Mouse (Mus musculus) myocyte (in vitro differentiated cells): ENCODE data around the gene Lrrc61. TPM values are rescaled to one million over a fixed set of nuclear protein-coding genes. Genes with fewer than 3 reads are reported as not detected.

Source experiments
- H3K27me3 ChIP-seq: one replicate; pipeline ENCODE4 v1.6.1; 2011; ENCODE audit not compliant: control insufficient read depth, insufficient read depth, insufficient read length
- H3K36me3 ChIP-seq: one replicate; pipeline ENCODE4 v1.6.1; 2011; ENCODE audit not compliant: control insufficient read depth, insufficient read depth
- H3K4me2 ChIP-seq: one replicate; pipeline ENCODE4 v1.6.1; 2011; ENCODE audit warnings: low read depth, control low read depth
- H3K4me3 ChIP-seq: one replicate; pipeline ENCODE4 v1.5.1; 2011; ENCODE audit warnings: mild to moderate bottlenecking, control low read depth, moderate library complexity
- H3K79me2 ChIP-seq: one replicate; pipeline ENCODE4 v1.6.1; 2011; ENCODE audit not compliant: control insufficient read depth, insufficient read depth
- H3ac ChIP-seq: one replicate; pipeline ENCODE4 v1.6.1; 2011; ENCODE audit not compliant: control insufficient read depth, insufficient read length
- CEBPB ChIP-seq: IDR thresholded peaks from 2 replicates; pipeline ENCODE4 v1.6.1; 2011; ENCODE audit warnings: mild to moderate bottlenecking, moderate library complexity; ENCODE audit not compliant: poor library complexity, insufficient read depth, severe bottlenecking
- E2F4 ChIP-seq: IDR thresholded peaks from one replicate; pipeline ENCODE4 v1.6.1; 2011; ENCODE audit warnings: mild to moderate bottlenecking, control low read depth, moderate library complexity; ENCODE audit not compliant: insufficient read depth
- MAX ChIP-seq: IDR thresholded peaks from one replicate; pipeline ENCODE4 v1.6.1; 2011; ENCODE audit warnings: low read depth, mild to moderate bottlenecking, control low read depth
- MYOD1 ChIP-seq, 3 experiments: IDR thresholded peaks; one replicate each; pipeline ENCODE4 v1.6.1; 2011; ENCODE audit warnings: control low read depth in 2 of 3, low read depth in 2 of 3, mild to moderate bottlenecking in 2 of 3, moderate library complexity in 1 of 3; ENCODE audit not compliant: insufficient read length in 2 of 3, control insufficient read depth in 1 of 3
- MYOG ChIP-seq, 3 experiments: IDR thresholded peaks; one replicate each; pipeline ENCODE4 v1.6.1; 2011; ENCODE audit warnings: control low read depth in 2 of 3, low read depth in 2 of 3, mild to moderate bottlenecking in 2 of 3; ENCODE audit not compliant: insufficient read length in 2 of 3, control insufficient read depth in 1 of 3, insufficient read depth in 1 of 3
- POLR2A ChIP-seq: IDR thresholded peaks from one replicate; pipeline ENCODE4 v1.6.1; 2011; ENCODE audit warnings: low read depth, mild to moderate bottlenecking, control low read depth, moderate library complexity; ENCODE audit not compliant: insufficient read length
- POLR2AphosphoS2 ChIP-seq: IDR thresholded peaks from one replicate; pipeline ENCODE4 v1.6.1; 2011; ENCODE audit warnings: low read depth, control low read depth; ENCODE audit not compliant: insufficient read length
- REST ChIP-seq: IDR thresholded peaks from one replicate; pipeline ENCODE4 v1.6.1; 2011; ENCODE audit warnings: mild to moderate bottlenecking, control low read depth, moderate library complexity; ENCODE audit not compliant: insufficient read depth, insufficient read length
- SRF ChIP-seq: IDR thresholded peaks from one replicate; pipeline ENCODE4 v1.6.1; 2011; ENCODE audit warnings: low read depth; ENCODE audit not compliant: control insufficient read depth, insufficient read length
- TCF12 ChIP-seq: IDR thresholded peaks from one replicate; pipeline ENCODE4 v1.6.1; 2011; ENCODE audit warnings: mild to moderate bottlenecking, control low read depth; ENCODE audit not compliant: poor library complexity, insufficient read depth, severe bottlenecking
- TCF3 ChIP-seq: IDR thresholded peaks from one replicate; pipeline ENCODE4 v1.6.1; 2011; ENCODE audit warnings: low read depth, control low read depth; ENCODE audit not compliant: insufficient read length
- USF1 ChIP-seq: IDR thresholded peaks from one replicate; pipeline ENCODE4 v1.6.1; 2011; ENCODE audit warnings: low read depth, mild to moderate bottlenecking, control low read depth, moderate library complexity
- polyA plus RNA-seq: library from polyadenylated mRNA; unstranded; fragments of >200 nt; fragmentation: generic; extraction: Trizol; gene quantifications from one replicate; pipeline ENCODE4 v1.2.1, GENCODE M21; 2012; ENCODE audit warnings: missing spikeins

The Lrrc61 gene
- polyA plus RNA-seq, 1 experiment = 10.0 TPM

GRCm38 (mm10) chr6:48539860-48540259, 14.7 kb upstream of the Lrrc61 start:
- Histone ChIP-seq H3K27me3 (no peaks in the 10 kb centered on the region), H3K79me2 (no peaks in the 10 kb centered on the region), H3ac (no peak overlapping the region), H3K4me2 (no peak overlapping the region), H3K36me3 (no peaks in the 10 kb centered on the region), H3K4me3 (no peak overlapping the region)
- TF ChIP-seq E2F4 = no peak
- TF ChIP-seq POLR2A = no peak
- no peak for TF ChIP-seq TCF12
- no peak for TF ChIP-seq SRF
- no peak for TF ChIP-seq REST
- TF ChIP-seq TCF3 = no peak
- TF ChIP-seq MAX = no peak
- no peak for TF ChIP-seq CEBPB
- no peak for TF ChIP-seq USF1
- no peak for TF ChIP-seq MYOG (IDR thresholded peaks at IDR 0.05; ENCODE audit: control insufficient read depth in 1 of 3, insufficient read depth in 1 of 3, insufficient read length in 2 of 3, low read depth in 2 of 3)
- no peak for TF ChIP-seq POLR2AphosphoS2
- no peak for TF ChIP-seq MYOD1 (IDR thresholded peaks at IDR 0.05; ENCODE audit: control insufficient read depth in 1 of 3, insufficient read length in 2 of 3, low read depth in 2 of 3)

GRCm38 (mm10) chr6:48540721-48541120, 13.9 kb upstream of the Lrrc61 start:
- no peaks in the 10 kb centered on the region for H3K36me3 ChIP-seq
- H3K27me3 ChIP-seq = no peaks in the 10 kb centered on the region
- H3K79me2 ChIP-seq = no peaks in the 10 kb centered on the region
- TF ChIP-seq SRF (no peak), MYOG (IDR thresholded peaks at IDR 0.05; ENCODE audit: control insufficient read depth in 1 of 3, insufficient read depth in 1 of 3, insufficient read length in 2 of 3, low read depth in 2 of 3) (no peak), POLR2A (no peak), REST (no peak), MAX (no peak), CEBPB (no peak), USF1 (no peak), MYOD1 (IDR thresholded peaks at IDR 0.05; ENCODE audit: control insufficient read depth in 1 of 3, insufficient read length in 2 of 3, low read depth in 2 of 3) (no peak), POLR2AphosphoS2 (no peak), TCF3 (no peak), TCF12 (no peak), E2F4 (no peak)
- no peak overlapping the region for H3ac ChIP-seq
- no peak overlapping the region for H3K4me3 ChIP-seq
- no peak overlapping the region for H3K4me2 ChIP-seq

DNA sequence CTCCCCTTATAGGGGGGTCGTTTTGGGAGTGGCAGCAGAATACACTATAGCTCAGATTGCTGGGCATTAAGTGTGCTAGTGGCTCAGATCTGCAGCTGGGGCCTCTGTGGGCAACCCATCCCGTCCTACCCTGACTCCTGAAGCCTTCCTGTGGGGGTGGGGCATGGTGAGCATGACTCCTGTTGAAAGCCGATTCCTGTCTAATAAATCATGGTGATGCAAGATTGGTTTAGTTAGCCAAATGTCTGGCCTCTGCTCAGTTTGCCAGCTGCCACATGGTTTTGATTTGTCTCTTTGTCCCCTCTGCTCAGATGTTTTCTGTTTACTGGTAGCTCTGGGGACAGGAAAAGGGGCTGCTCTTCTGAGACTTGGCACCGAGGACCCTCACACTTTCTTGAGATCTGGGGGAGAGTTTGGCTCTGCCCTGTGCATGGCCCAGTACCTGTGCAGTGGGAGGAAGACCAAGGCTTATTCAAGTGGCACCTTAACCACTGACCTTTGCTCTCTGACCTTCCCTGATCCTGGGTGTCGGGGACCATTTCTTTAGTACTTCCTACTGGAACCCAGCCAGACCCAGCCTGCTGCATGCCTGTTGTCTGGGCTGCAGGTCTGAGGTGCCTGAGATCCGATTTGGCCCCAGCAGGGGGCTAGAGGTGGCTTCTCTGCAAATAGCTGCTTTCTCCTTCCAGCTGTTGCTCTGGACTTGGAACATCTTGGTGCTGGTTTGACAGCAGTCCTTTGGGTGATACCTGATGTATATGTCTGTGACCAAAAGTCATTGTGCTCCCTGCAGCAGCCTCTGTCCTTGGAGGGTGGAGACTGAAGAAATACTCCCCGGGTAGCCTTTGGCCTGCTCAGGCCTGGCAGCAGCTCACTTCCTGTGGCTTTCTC, 12.8 kb upstream of the Lrrc61 start:
- Histone ChIP-seq H3K4me3 (no peak overlapping the region), H3ac (no peak overlapping the region), H3K36me3 (no peaks in the 10 kb centered on the region), H3K27me3 (no peaks in the 10 kb centered on the region), H3K79me2 (no peaks in the 10 kb centered on the region), H3K4me2 (peak overlapping the region; percentile 25)
- TF ChIP-seq USF1 (no peak), MYOD1 (IDR thresholded peaks at IDR 0.05; ENCODE audit: control insufficient read depth in 1 of 3, insufficient read length in 2 of 3, low read depth in 2 of 3) (peak in 1 of 3 experiments; percentile 16), TCF3 (no peak), CEBPB (peak; percentile 94), MYOG (IDR thresholded peaks at IDR 0.05; ENCODE audit: control insufficient read depth in 1 of 3, insufficient read depth in 1 of 3, insufficient read length in 2 of 3, low read depth in 2 of 3) (peak in 1 of 3 experiments; percentile 14)

- no peak for TF ChIP-seq TCF12
- no peak for TF ChIP-seq SRF
- TF ChIP-seq USF1 = no peak
- no peak for TF ChIP-seq POLR2A
- no peak for TF ChIP-seq POLR2AphosphoS2
- no peak for TF ChIP-seq REST
- TF ChIP-seq MYOG (IDR thresholded peaks at IDR 0.05; ENCODE audit: control insufficient read depth in 1 of 3, insufficient read depth in 1 of 3, insufficient read length in 2 of 3, low read depth in 2 of 3) = no peak
- no peak for TF ChIP-seq MYOD1 (IDR thresholded peaks at IDR 0.05; ENCODE audit: control insufficient read depth in 1 of 3, insufficient read length in 2 of 3, low read depth in 2 of 3)
- TF ChIP-seq TCF3 = no peak
- TF ChIP-seq E2F4 = no peak
- TF ChIP-seq MAX = no peak
- no peaks in the 10 kb centered on the region for H3K79me2 ChIP-seq
- H3K4me2 ChIP-seq = peak overlapping the region; percentile 25
- H3K36me3 ChIP-seq = no peaks in the 10 kb centered on the region
- no peaks in the 10 kb centered on the region for H3K27me3 ChIP-seq
- no peak overlapping the region for H3ac ChIP-seq
- no peak overlapping the region for H3K4me3 ChIP-seq
Observed at GRCm38 (mm10) chr6:48542631-48543030, 12.0 kb upstream of the Lrrc61 start.

- Histone ChIP-seq H3K79me2 (no peaks in the 10 kb centered on the region), H3ac (no peak overlapping the region), H3K4me3 (no peak overlapping the region), H3K27me3 (no peaks in the 10 kb centered on the region), H3K36me3 (no peaks in the 10 kb centered on the region), H3K4me2 (no peak overlapping the region)
- TF ChIP-seq CEBPB (no peak), MYOG (IDR thresholded peaks at IDR 0.05; ENCODE audit: control insufficient read depth in 1 of 3, insufficient read depth in 1 of 3, insufficient read length in 2 of 3, low read depth in 2 of 3) (no peak), TCF3 (no peak), USF1 (no peak), POLR2AphosphoS2 (no peak), REST (no peak), MYOD1 (IDR thresholded peaks at IDR 0.05; ENCODE audit: control insufficient read depth in 1 of 3, insufficient read length in 2 of 3, low read depth in 2 of 3) (no peak), MAX (no peak), E2F4 (no peak), SRF (no peak), POLR2A (no peak), TCF12 (no peak)
Observed at GRCm38 (mm10) chr6:48545251-48545650, 9.3 kb upstream of the Lrrc61 start.
